Mouse (Mus musculus) Patski (cell line): ENCODE measurements around the gene Ikzf5. TPM values are rescaled to one million over a fixed set of nuclear protein-coding genes. Genes with fewer than 3 reads are reported as not detected.
"Not testable (repeated sequence)": the region's sequence is repeated elsewhere in the genome, so short reads cannot be mapped to it uniquely, and the experiment has no call there.

Source experiments
- ATAC-seq: fragments of 100-300 bp; one replicate; pipeline ENCODE4 v1.8.0; 2021
- CTCF ChIA-PET: fragments of 350-600 bp; sonication (Branson Sonifier 250); formaldehyde crosslinking; loops from one replicate; lab custom pipeline; 2022; ENCODE audit warnings: inconsistent platforms; lab: Charles Lee
- POLR2A ChIA-PET: fragments of 350-600 bp; sonication (Branson Sonifier 250); formaldehyde crosslinking; loops from one replicate; lab custom pipeline; 2022; ENCODE audit warnings: antibody characterized with exemption, inconsistent platforms; lab: Charles Lee
- DNase-seq: peaks from one replicate; pipeline ENCODE4 v3.0.0-alpha.2; 2011; ENCODE audit warnings: low read depth, low spot score
- H3K27me3 ChIP-seq: fragments of 371-371 bp; one replicate; pipeline ENCODE4 v1.5.1; 2021
- CTCF ChIP-seq: fragments of 100-300 bp; IDR thresholded peaks from one replicate; pipeline ENCODE4 v1.5.1; 2021
- in situ Hi-C: fragments of 300-500 bp; cut with MboI; formaldehyde crosslinking; loops from 3 replicates; pipeline ENCODE4 v1.11.1; 2018; ENCODE audit warnings: low pct_unique_long_range_greater_than_20kb, mixed read lengths
- polyA plus RNA-seq: library from polyadenylated mRNA; unstranded; gene quantifications from one replicate; pipeline ENCODE4 v1.2.3, GENCODE M21; 2021

The Ikzf5 gene
- polyA plus RNA-seq, 1 experiment from 2014 or later: 13.5 TPM

GRCm38 (mm10) chr7:131409988-131410385 is 334 bp downstream of the Ikzf5 start:
- peak; percentile 50 for ATAC-seq
- in situ Hi-C loops: no loop called here
- POLR2A ChIA-PET: interaction anchor here (0.8 to 1.4 kb wide), 2 partner anchors 9 to 38 kb away, joined by 3 to 5 read pairs; partner anchors contain the start of gene Pstk
- TF ChIP-seq CTCF: no peak
- H3K27me3 ChIP-seq: no peaks in the 10 kb centered on the region
- no peak for DNase-seq
- CTCF ChIA-PET: no interaction called here

DNA sequence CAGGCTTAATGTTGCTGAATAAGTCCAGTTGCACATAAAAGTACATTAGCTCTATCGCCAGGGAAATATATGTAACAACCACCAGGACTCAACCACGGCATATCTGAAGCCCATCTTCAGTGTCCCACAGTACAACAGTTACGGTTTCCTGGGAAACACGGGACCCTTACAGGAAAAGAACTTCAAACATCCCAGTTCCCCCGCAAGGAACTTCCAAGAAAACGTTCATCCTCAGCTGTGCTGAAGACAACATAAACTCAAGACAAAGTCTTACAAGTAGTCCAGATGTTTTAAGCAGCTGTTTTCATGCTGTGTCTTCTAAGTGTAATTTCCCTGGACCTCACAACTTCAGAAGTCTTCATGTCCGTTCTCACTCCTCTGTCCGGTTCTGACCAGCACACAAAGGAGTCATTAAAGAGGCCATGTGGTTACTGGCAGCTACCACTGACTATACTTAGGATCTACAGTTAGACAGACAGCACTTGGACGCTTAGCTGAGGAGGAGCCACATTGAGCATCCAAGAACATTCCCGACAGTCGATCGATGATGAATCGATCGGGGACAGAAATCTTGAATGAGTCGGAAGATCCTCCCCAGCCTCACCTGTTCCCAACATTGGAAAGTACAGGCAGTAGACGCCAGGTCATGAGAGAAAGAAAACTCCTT is 867 bp downstream of the Ikzf5 start:
- DNase-seq (no peak), ATAC-seq (no peak)
- no peak for TF ChIP-seq CTCF
- CTCF ChIA-PET: interaction anchor here (1.0 kb wide), 1 partner anchor 23 kb away, joined by 4 read pairs; no protein-coding TSS in a partner anchor
- in situ Hi-C loops: no loop called here
- POLR2A ChIA-PET: interaction anchor here (0.7 to 1.4 kb wide), 2 partner anchors 38 to 1951 kb away, joined by 3 to 5 read pairs; partner anchors contain the start of gene Pstk
- H3K27me3 ChIP-seq: no peaks in the 10 kb centered on the region

- ATAC-seq, POLR2A ChIA-PET, DNase-seq, in situ Hi-C loops, CTCF ChIA-PET, H3K27me3 ChIP-seq: not testable (repeated sequence)
These were observed 18.6 kb downstream of the Ikzf5 start for GRCm38 (mm10) chr7:131391761-131392160.

GRCm38 (mm10) chr7:131371880-131372651 is 38.3 kb downstream of the Ikzf5 start:
- no peak for TF ChIP-seq CTCF
- H3K27me3 ChIP-seq: no peaks in the 10 kb centered on the region
- ChIA-PET POLR2A (interaction anchor here (1.2 to 1.3 kb wide), 3 partner anchors 9 to 38 kb away, joined by 4 to 5 read pairs (median 4); partner anchors contain the start of genes 2310057M21Rik and Ikzf5), CTCF (interaction anchor here (0.9 to 1.4 kb wide), 2 partner anchors 10 to 15 kb away, joined by 4 read pairs; no protein-coding TSS in a partner anchor)
- in situ Hi-C loops: loop anchor here (25.0 kb wide), 1 partner anchor 1760 kb away; no protein-coding TSS in a partner anchor
- no peak for DNase-seq
- ATAC-seq: no peak

DNA sequence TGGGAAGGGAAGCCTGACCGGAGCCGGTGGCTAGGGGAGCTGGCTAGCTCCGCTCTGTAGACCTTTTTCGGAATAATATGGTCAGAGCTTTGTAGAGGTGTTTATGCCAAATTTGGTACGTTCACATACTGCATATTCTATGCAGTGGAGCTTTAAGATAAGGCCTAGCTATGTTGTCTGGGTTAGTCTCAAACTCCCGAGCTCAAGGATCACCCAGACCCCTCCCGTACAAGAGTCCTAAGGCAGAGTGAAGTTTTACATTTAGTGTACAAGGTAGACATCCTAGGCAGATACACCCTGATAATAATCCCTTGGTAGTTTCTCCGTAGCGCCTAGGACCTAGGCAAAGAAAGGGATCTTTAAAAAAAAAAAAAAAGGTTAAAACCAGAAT is 38.9 kb downstream of the Ikzf5 start:
- H3K27me3 ChIP-seq: no peaks in the 10 kb centered on the region
- DNase-seq (peak; percentile 7), ATAC-seq (no peak)
- TF ChIP-seq CTCF: no peak
- CTCF ChIA-PET: interaction anchor here (0.9 to 1.4 kb wide), 2 partner anchors 11 to 15 kb away, joined by 4 read pairs; no protein-coding TSS in a partner anchor
- in situ Hi-C loops: loop anchor here (25.0 kb wide), 1 partner anchor 1759 kb away; no protein-coding TSS in a partner anchor
- POLR2A ChIA-PET: interaction anchor here (1.2 to 1.3 kb wide), 3 partner anchors 8 to 38 kb away, joined by 4 to 5 read pairs (median 4); partner anchors contain the start of genes 2310057M21Rik and Ikzf5

DNA sequence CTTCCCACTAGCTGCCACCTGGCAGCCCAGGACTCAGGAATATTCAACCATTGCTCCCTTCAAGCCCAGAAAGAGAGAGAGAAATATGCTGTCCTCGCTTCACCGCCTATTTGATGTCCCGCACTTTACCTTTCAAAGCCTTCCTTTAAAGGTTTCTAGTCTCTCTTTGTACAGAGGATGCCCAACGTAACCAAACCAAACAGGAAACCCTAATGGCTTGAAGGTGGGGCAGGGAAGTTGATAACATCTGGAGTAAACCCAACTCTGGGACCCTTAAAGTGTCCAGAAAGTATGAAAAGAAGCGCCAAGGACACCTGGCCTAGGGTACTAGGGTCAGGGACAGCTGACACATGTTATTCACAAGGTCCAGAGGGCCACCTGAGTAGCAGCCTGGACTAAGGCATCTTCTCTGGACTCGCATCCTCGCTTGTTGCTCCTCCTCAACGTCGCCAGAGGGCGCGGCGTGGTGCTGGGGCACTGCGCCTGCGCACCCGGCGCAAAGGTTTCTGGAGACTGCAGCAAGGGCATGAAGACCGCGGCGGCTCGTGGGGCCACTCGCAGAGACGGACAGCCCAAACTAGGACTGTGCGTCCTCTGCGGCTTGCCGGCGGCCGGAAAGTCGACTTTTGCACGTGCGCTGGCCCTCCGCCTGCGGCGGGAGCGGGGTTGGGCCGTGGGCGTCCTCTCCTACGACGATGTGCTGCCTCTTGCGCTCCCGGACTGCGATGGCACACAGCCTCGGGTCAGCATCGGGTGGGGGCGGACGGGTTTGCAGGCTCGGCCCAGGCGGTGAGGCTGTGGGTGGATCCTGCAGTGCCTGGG is 39.5 kb downstream of the Ikzf5 start, which contains the start of gene Pstk:
Pstk (plus strand) TSS at position 494 of the 822 bp plus-strand sequence.
- DNase-seq (peak; percentile 33), ATAC-seq (peak; percentile 94)
- peak; percentile 96 for TF ChIP-seq CTCF
- no peaks in the 10 kb centered on the region for H3K27me3 ChIP-seq
- ChIA-PET CTCF (interaction anchor here (0.9 to 2.0 kb wide), 5 partner anchors 11 to 29 kb away, joined by 3 to 6 read pairs (median 4); no protein-coding TSS in a partner anchor), POLR2A (interaction anchor here (1.2 to 1.3 kb wide), 3 partner anchors 8 to 39 kb away, joined by 4 to 5 read pairs (median 4); partner anchors contain the start of genes 2310057M21Rik and Ikzf5)
- in situ Hi-C loops: loop anchor here (25.0 kb wide), 1 partner anchor 1759 kb away; no protein-coding TSS in a partner anchor

DNA sequence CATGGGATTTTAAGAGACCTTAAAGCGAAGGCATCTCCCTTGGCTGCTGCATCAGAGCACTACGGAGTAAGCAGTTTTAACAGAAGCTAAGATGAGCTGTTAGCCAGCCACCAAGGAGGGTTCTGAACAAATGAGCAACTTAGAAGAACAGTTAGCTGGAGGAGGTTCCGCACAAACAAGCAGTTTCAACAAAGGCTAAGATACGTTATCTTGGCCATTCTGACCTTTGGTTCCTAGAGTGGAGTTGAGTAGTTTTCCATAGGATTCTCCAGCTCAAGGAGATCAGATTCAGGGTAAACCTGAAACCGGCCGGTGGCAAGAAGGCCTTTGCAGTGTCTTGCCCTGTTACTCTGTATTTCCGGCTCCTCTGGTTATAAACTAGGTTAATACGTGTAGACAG is 46.2 kb downstream of the Ikzf5 start:
- no peaks in the 10 kb centered on the region for H3K27me3 ChIP-seq
- no peak for TF ChIP-seq CTCF
- DNase-seq: no peak
- in situ Hi-C loops: loop anchor here (25.0 kb wide), 1 partner anchor 1752 kb away; no protein-coding TSS in a partner anchor
- ATAC-seq: no peak
- ChIA-PET POLR2A (no interaction called here), CTCF (no interaction called here)

GRCm38 (mm10) chr7:131362615-131363300 is 47.6 kb downstream of the Ikzf5 start, which contains the start of gene 2310057M21Rik:
Gene 2310057M21Rik, minus strand, starts transcription at chr7:131362759.
- POLR2A ChIA-PET: interaction anchor here (1.3 kb wide), 1 partner anchor 9 kb away, joined by 4 read pairs; the partner anchor contains the start of gene Pstk
- in situ Hi-C loops: loop anchor here (25.0 kb wide), 1 partner anchor 1750 kb away; no protein-coding TSS in a partner anchor

GRCm38 (mm10) chr7:131362269-131362614 is 48.1 kb downstream of the Ikzf5 start:
- H3K27me3 ChIP-seq: no peaks in the 10 kb centered on the region
- ChIA-PET POLR2A (no interaction called here), CTCF (no interaction called here)
- ATAC-seq (peak; percentile 45), DNase-seq (no peak)
- no peak for TF ChIP-seq CTCF
- in situ Hi-C loops: loop anchor here (25.0 kb wide), 1 partner anchor 1750 kb away; no protein-coding TSS in a partner anchor

More at GRCm38 (mm10) chr7:131362615-131363300, 47.6 kb downstream of the Ikzf5 start, which contains the start of gene 2310057M21Rik:
- no peaks in the 10 kb centered on the region for H3K27me3 ChIP-seq
- peak; percentile 83 for ATAC-seq
- DNase-seq: peak; percentile 93
- no peak for TF ChIP-seq CTCF
- CTCF ChIA-PET: no interaction called here
